Mouse (Mus musculus) lung, embryonic 15.5 days (tissue): ENCODE data around the gene Cnga2. TPM values are rescaled to one million over a fixed set of nuclear protein-coding genes. Genes with fewer than 3 reads are reported as not detected.

ENCODE experiments used
- polyA plus RNA-seq: library from polyadenylated mRNA; unstranded; fragments of >200 nt; fragmentation: Nextera tagmentation; extraction: Ambion mirVana; gene quantifications from 2 replicates; pipeline ENCODE4 v1.2.1, GENCODE M21; 2015

Gene Cnga2
- polyA plus RNA-seq, 1 experiment from 2014 or later: 0.14 TPM

Other genes starting within 250 kb of the Cnga2 start
- gene Vma21, start 175.9 kb upstream of the Cnga2 start, polyA plus RNA-seq: 44.9 and 50.0 TPM in 2 replicates
- not detected in 2 replicates for gene Gm1141, start 70.8 kb upstream of the Cnga2 start, polyA plus RNA-seq
- 22.6 and 25.3 TPM in 2 replicates for gene Prrg3, start 29.2 kb upstream of the Cnga2 start, polyA plus RNA-seq
- 0.16 and 0.36 TPM in 2 replicates for gene Fate1, start 18.9 kb upstream of the Cnga2 start, polyA plus RNA-seq
- gene Magea4, start 230.2 kb downstream of the Cnga2 start, polyA plus RNA-seq: not detected in 2 replicates